Mouse (Mus musculus): ENCODE measurements around the gene Mical3.

GRCm38 (mm10) chr6:121122739-121123241 is 8.0 kb downstream of the Mical3 start:
- TF ChIP-seq EP300 (IDR thresholded peaks at IDR 0.05; ENCODE audit: low read depth) (no peak), CTCF (IDR thresholded peaks at IDR 0.05; ENCODE audit: low read depth) (no peak)

All from heart, postnatal 0 days (tissue).